Mouse (Mus musculus): ENCODE results near the gene Lrrc66. TPM values are rescaled to one million over a fixed set of nuclear protein-coding genes. Genes with fewer than 3 reads are reported as not detected.

Lrrc66 gene
- total and polyA plus RNA-seq, 3 experiments = 0.04 TPM; not detected in 2

GRCm38 (mm10) chr5:73650365-73650964, 18.1 kb upstream of the Lrrc66 start:
- Histone ChIP-seq H3K79me2 (replicated peaks; ENCODE audit: control insufficient read depth, extremely low read depth, insufficient read depth, poor library complexity, severe bottlenecking) (no peaks in the 10 kb centered on the region), H3K9ac (ENCODE audit: insufficient read depth, low read depth) (peak overlapping the region; percentile 34), H3K4me3 (replicated peaks in 1 of 3; ENCODE audit: low read depth in 2 of 3, low read length in 2 of 3, poor library complexity in 1 of 3) (peak overlapping the region; percentile 15 to 64 (median 23)), H3K36me3 (replicated peaks in 1 of 2; ENCODE audit: control insufficient read depth in 1 of 2, insufficient read depth in 1 of 2, low read length in 1 of 2) (peaks cover 0 to 3% of the 10 kb centered on the region in 2 experiments), H3K27ac (ENCODE audit: insufficient read depth, low read depth) (no peak overlapping the region), H3K9me3 (replicated peaks; ENCODE audit: low read length) (no peaks in the 10 kb centered on the region), H3K4me1 (ENCODE audit: control insufficient read depth in 1 of 2, insufficient read depth in 2 of 2) (peaks cover 0 to 14% of the 10 kb centered on the region in 2 experiments; a peak in 2 of 4 replicates), H3K4me2 (ENCODE audit: insufficient read depth, low read depth, poor library complexity, severe bottlenecking) (peak overlapping the region; percentile 96), H3K27me3 (replicated peaks) (peaks cover 10% of the 10 kb centered on the region)
- dilution Hi-C loops (cut with MboI; ENCODE audit: extremely low pct_ligation_motif_present, extremely low pct_unique_long_range_greater_than_20kb, low sequenced_read_pairs) = no loop called here
- no peak for TF ChIP-seq NRF1 (IDR thresholded peaks at IDR 0.05; ENCODE audit: low read depth, low read length)
- TF ChIP-seq GABPA (IDR thresholded peaks at IDR 0.05; ENCODE audit: insufficient replicate concordance, low read depth, low read length) = no peak
- no peak for TF ChIP-seq MEF2A (IDR thresholded peaks at IDR 0.05; ENCODE audit: borderline replicate concordance, low read depth, low read length)
- no peak for TF ChIP-seq SIN3A (IDR thresholded peaks at IDR 0.05; ENCODE audit: low read length)
- no peak for TF ChIP-seq KAT2A (IDR thresholded peaks at IDR 0.05; ENCODE audit: insufficient replicate concordance, low read length)
- TF ChIP-seq MAFK (IDR thresholded peaks at IDR 0.05; ENCODE audit: insufficient replicate concordance, low read length) = no peak
- TF ChIP-seq PAX5 (IDR thresholded peaks at IDR 0.05; ENCODE audit: low read length) = no peak
- no peak for TF ChIP-seq CHD2 (IDR thresholded peaks at IDR 0.05; ENCODE audit: low read length)
- no peak for TF ChIP-seq TCF12 (IDR thresholded peaks at IDR 0.05; ENCODE audit: low read depth, low read length)
- TF ChIP-seq MXI1 (IDR thresholded peaks at IDR 0.05; ENCODE audit: low read depth, low read length) = no peak
- no peak for TF ChIP-seq SMC3 (IDR thresholded peaks at IDR 0.05; ENCODE audit: low read depth, low read length)
- TF ChIP-seq MYC (IDR thresholded peaks at IDR 0.05; ENCODE audit: low read depth, low read length) = no peak
- TF ChIP-seq POLR2AphosphoS2 (IDR thresholded peaks at IDR 0.05; ENCODE audit: low read depth, low read length) = no peak
- in situ Hi-C loops (cut with MboI; ENCODE audit: low pct_ligation_motif_present, low pct_unique_long_range_greater_than_20kb, low sequenced_read_pairs) = no loop called here
- no peak for DNase-seq (ENCODE audit: extremely low read depth)

- peak; percentile 73 for DNase-seq (ENCODE audit: extremely low read depth)
- Histone ChIP-seq H3K4me2 (ENCODE audit: insufficient read depth, low read depth, poor library complexity, severe bottlenecking) (peak within 1 kb of the TSS; percentile 83), H3K36me3 (replicated peaks in 1 of 2; ENCODE audit: control insufficient read depth in 1 of 2, insufficient read depth in 1 of 2, low read length in 1 of 2) (peaks cover 0 to 19% of the 10 kb centered on the region in 2 experiments), H3K79me2 (replicated peaks; ENCODE audit: control insufficient read depth, extremely low read depth, insufficient read depth, poor library complexity, severe bottlenecking) (no peaks in the 10 kb centered on the region), H3K4me3 (replicated peaks in 1 of 3; ENCODE audit: low read depth in 2 of 3, low read length in 2 of 3, poor library complexity in 1 of 3) (peak within 1 kb of the TSS; percentile 64 to 83 (median 74)), H3K27me3 (replicated peaks) (peaks cover 10% of the 10 kb centered on the region), H3K9ac (ENCODE audit: insufficient read depth, low read depth) (peak within 1 kb of the TSS; percentile 54), H3K9me3 (replicated peaks; ENCODE audit: low read length) (no peaks in the 10 kb centered on the region), H3K4me1 (ENCODE audit: control insufficient read depth in 1 of 2, insufficient read depth in 2 of 2) (peaks cover 0 to 14% of the 10 kb centered on the region in 2 experiments; a peak in 2 of 4 replicates), H3K27ac (ENCODE audit: insufficient read depth, low read depth) (no peak within 1 kb of the TSS)
- in situ Hi-C loops (cut with MboI; ENCODE audit: low pct_ligation_motif_present, low pct_unique_long_range_greater_than_20kb, low sequenced_read_pairs) (no loop called here), dilution Hi-C loops (cut with MboI; ENCODE audit: extremely low pct_ligation_motif_present, extremely low pct_unique_long_range_greater_than_20kb, low sequenced_read_pairs) (no loop called here)
- TF ChIP-seq SMC3 (IDR thresholded peaks at IDR 0.05; ENCODE audit: low read depth, low read length) = no peak
- no peak for TF ChIP-seq E2F4 (IDR thresholded peaks at IDR 0.05; ENCODE audit: insufficient replicate concordance, low read depth, low read length)
- no peak for TF ChIP-seq CHD2 (IDR thresholded peaks at IDR 0.05; ENCODE audit: low read length)
- TF ChIP-seq ZKSCAN1 (IDR thresholded peaks at IDR 0.05; ENCODE audit: borderline replicate concordance, low read depth, low read length) = no peak
- TF ChIP-seq NRF1 (IDR thresholded peaks at IDR 0.05; ENCODE audit: low read depth, low read length) = peak; percentile 94
- no peak for TF ChIP-seq PAX5 (IDR thresholded peaks at IDR 0.05; ENCODE audit: low read length)
- no peak for TF ChIP-seq ETS1 (conservative IDR thresholded peaks at IDR 0.05; ENCODE audit: low read depth, low read length)
- TF ChIP-seq MXI1 (IDR thresholded peaks at IDR 0.05; ENCODE audit: low read depth, low read length) = peak; percentile 21; the same call in 1 of the 2 replicates
- TF ChIP-seq POLR2A (IDR thresholded peaks at IDR 0.05; ENCODE audit: low read depth, low read length) = peak; percentile 71; the same call in 1 of the 2 replicates
- TF ChIP-seq NELFE (IDR thresholded peaks at IDR 0.05; ENCODE audit: low read depth, low read length) = peak; percentile 57; the same call in 1 of the 2 replicates
- no peak for TF ChIP-seq CTCF (conservative IDR thresholded peaks at IDR 0.05 in 1 of 2, IDR thresholded peaks at IDR 0.05 in 1 of 2; ENCODE audit: low read depth in 2 of 2, low read length in 2 of 2)
- TF ChIP-seq JUN (IDR thresholded peaks at IDR 0.05; ENCODE audit: insufficient read depth, low read depth, low read length) = no peak
- TF ChIP-seq TCF12 (IDR thresholded peaks at IDR 0.05; ENCODE audit: low read depth, low read length) = peak; percentile 85
- peak; percentile 0; the same call in 1 of the 2 replicates for TF ChIP-seq SIN3A (IDR thresholded peaks at IDR 0.05; ENCODE audit: low read length)
- no peak for TF ChIP-seq RCOR1 (conservative IDR thresholded peaks at IDR 0.05; ENCODE audit: low read depth, low read length)
- TF ChIP-seq EP300 (IDR thresholded peaks at IDR 0.05; ENCODE audit: low read length) = no peak
- no peak for TF ChIP-seq MYC (IDR thresholded peaks at IDR 0.05; ENCODE audit: low read depth, low read length)
Observed at GRCm38 (mm10) chr5:73647261-73647900, 15.1 kb upstream of the Lrrc66 start, which contains the start of gene Sgcb. Sgcb (minus strand) TSS chr5:73647790.

Data from CH12.LX (cell line).